Mouse (Mus musculus): Measurements from ENCODE around the gene Enkd1. TPM values are rescaled to one million over a fixed set of nuclear protein-coding genes. Genes with fewer than 3 reads are reported as not detected.

The Enkd1 gene
- polyA plus RNA-seq (2012; rRNA removed) (43.3 and 45.4 TPM in 2 replicates), polyA plus RNA-seq (2014; fragmentation: Nextera tagmentation; extraction: Ambion mirVana) (19.8 and 22.8 TPM in 2 replicates)

DNA sequence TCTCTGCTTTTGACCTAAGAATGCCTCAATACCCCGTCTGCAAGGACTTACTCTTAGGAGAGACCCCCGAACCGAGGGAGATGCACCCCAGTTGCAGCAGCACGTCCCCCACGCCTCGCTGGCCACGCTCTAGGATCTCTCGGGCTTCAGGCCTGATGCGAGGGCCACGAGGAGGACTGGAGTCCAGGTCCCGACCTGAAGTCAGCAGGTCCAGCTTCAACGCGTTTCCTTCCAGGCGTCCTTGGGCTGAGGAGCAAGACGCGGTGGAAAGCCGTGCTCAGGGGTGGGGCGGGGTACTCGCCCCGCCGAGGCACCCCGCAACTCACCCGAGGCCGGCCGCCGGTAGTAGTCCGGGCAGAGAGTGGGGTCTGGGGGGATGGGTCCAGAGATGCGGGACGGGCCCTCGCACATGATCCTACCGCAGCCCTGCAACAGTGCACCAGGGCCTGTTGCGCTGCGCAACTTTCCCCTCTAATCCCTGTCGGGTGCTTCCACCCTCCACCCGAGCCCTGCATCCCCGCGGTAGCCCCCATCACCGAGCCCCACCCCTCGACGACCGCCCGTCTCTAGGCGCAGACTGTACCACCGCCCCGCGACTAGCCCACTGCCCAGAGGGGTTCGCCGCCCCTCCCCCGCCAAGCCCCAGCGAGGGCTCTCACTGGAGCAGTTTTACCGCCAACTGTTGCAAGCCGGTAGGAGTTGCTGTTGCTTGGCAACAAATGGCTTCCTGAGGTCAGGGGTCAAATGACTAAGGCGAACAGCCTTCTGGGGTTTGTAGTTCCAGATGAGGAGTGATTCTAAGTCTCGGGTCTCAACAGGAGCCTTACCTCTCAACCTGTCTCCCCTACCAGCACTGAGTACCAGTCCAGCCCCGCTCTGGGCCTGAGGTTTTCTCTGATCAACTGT, at the start of gene Enkd1, which contains the start of gene 4933405L10Rik:
Enkd1 (minus strand) TSS at position 713 of the 906 bp plus-strand sequence.
4933405L10Rik (plus strand) TSS at position 158 of the 906 bp plus-strand sequence.
- ATAC-seq (ENCODE audit: low FRiP score, low read depth) (peak; percentile 92), DNase-seq (ENCODE audit: low spot score) (peak; percentile 95)
- Histone ChIP-seq H3K4me3 (replicated peaks; ENCODE audit: low read length) (peak within 1 kb of the TSS; percentile 76), H3K4me2 (replicated peaks; ENCODE audit: low read depth, low read length, severe bottlenecking) (peak within 1 kb of the TSS; percentile 61), H3K4me1 (ENCODE audit: control insufficient read depth, insufficient read depth, low read length) (peaks cover 9% of the 10 kb centered on the region; the same call in 1 of the 2 replicates), H3K27ac (replicated peaks; ENCODE audit: low read depth, low read length) (no peak within 1 kb of the TSS), H3K27me3 (ENCODE audit: control insufficient read depth, insufficient read depth, low read length) (no peaks in the 10 kb centered on the region), H3K36me3 (ENCODE audit: control insufficient read depth, insufficient read depth, low read length) (peaks cover 16% of the 10 kb centered on the region), H3K9ac (ENCODE audit: low read depth, low read length, severe bottlenecking) (peak within 1 kb of the TSS; percentile 69), H3K9me3 (ENCODE audit: control insufficient read depth, low read length) (no peaks in the 10 kb centered on the region)
- 1% methylated on average over 50 of the region's 55 CpGs for whole genome bisulfite sequencing
- 0 out of 2 replicates have a peak, but pooled peaks have one; percentile 12 for TF ChIP-seq POLR2A (IDR thresholded peaks at IDR 0.05; ENCODE audit: borderline replicate concordance, extremely low read depth, insufficient read depth, insufficient read length)

DNA sequence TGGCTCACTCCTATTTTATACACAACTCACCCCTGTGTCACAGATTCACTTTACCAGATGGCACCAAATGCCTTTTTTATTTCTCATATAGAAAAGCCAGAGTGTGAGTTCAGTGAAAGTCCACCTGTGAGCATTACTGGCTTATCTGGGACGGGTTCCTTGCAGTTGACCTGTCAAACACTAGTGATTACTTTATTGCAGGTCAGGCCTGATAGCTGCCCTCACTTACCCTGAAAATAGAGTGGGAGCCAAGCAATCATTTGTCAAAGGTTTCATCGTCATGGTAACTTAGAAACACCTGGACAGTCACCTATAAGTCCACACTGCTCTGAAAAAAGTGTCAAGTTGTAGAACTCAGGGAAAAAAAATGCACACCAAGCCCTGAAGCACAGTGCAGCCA, 46.7 kb upstream of the Enkd1 start:
- Histone ChIP-seq H3K4me2 (replicated peaks; ENCODE audit: low read depth, low read length, severe bottlenecking) (no peak overlapping the region), H3K36me3 (ENCODE audit: control insufficient read depth, insufficient read depth, low read length) (no peaks in the 10 kb centered on the region), H3K9ac (ENCODE audit: low read depth, low read length, severe bottlenecking) (no peak overlapping the region), H3K4me3 (replicated peaks; ENCODE audit: low read length) (no peak overlapping the region), H3K4me1 (ENCODE audit: control insufficient read depth, insufficient read depth, low read length) (peaks cover 16% of the 10 kb centered on the region), H3K27ac (replicated peaks; ENCODE audit: low read depth, low read length) (no peak overlapping the region), H3K27me3 (ENCODE audit: control insufficient read depth, insufficient read depth, low read length) (no peaks in the 10 kb centered on the region), H3K9me3 (ENCODE audit: control insufficient read depth, low read length) (no peaks in the 10 kb centered on the region)
- no peak for TF ChIP-seq POLR2A (IDR thresholded peaks at IDR 0.05; ENCODE audit: borderline replicate concordance, extremely low read depth, insufficient read depth, insufficient read length)
- ATAC-seq (ENCODE audit: low FRiP score, low read depth): no peak
- DNase-seq (ENCODE audit: low spot score): no peak
- WGBS: 61% methylated on average over 2 of the region's 2 CpGs

DNA sequence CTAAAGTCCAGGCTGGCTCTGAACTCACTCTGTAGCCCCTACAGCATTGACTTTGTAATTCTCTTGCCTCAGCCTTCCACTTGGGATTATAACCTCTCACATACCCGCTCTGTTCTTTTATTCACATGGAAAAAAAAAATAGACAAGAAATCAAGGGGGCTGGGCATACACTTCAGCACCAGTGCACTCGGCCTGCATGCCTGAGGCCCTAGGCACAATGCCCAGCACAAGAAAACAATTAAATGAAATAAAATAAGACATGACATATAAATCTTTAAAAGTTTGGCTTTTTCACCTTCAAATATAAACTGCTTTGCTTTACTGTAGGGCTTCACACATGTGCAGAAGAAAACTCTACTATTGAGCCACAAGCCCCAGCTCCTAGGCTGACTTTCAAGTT, 45.9 kb upstream of the Enkd1 start:
- Histone ChIP-seq H3K4me3 (replicated peaks; ENCODE audit: low read length) (no peak overlapping the region), H3K4me1 (ENCODE audit: control insufficient read depth, insufficient read depth, low read length) (peaks cover 16% of the 10 kb centered on the region), H3K9ac (ENCODE audit: low read depth, low read length, severe bottlenecking) (no peak overlapping the region), H3K4me2 (replicated peaks; ENCODE audit: low read depth, low read length, severe bottlenecking) (no peak overlapping the region), H3K27me3 (ENCODE audit: control insufficient read depth, insufficient read depth, low read length) (no peaks in the 10 kb centered on the region), H3K27ac (replicated peaks; ENCODE audit: low read depth, low read length) (no peak overlapping the region), H3K36me3 (ENCODE audit: control insufficient read depth, insufficient read depth, low read length) (no peaks in the 10 kb centered on the region), H3K9me3 (ENCODE audit: control insufficient read depth, low read length) (no peaks in the 10 kb centered on the region)
- WGBS: 44% methylated on average over 2 of the region's 2 CpGs
- ATAC-seq (ENCODE audit: low FRiP score, low read depth) (no peak), DNase-seq (ENCODE audit: low spot score) (no peak)
- no peak for TF ChIP-seq POLR2A (IDR thresholded peaks at IDR 0.05; ENCODE audit: borderline replicate concordance, extremely low read depth, insufficient read depth, insufficient read length)

DNA sequence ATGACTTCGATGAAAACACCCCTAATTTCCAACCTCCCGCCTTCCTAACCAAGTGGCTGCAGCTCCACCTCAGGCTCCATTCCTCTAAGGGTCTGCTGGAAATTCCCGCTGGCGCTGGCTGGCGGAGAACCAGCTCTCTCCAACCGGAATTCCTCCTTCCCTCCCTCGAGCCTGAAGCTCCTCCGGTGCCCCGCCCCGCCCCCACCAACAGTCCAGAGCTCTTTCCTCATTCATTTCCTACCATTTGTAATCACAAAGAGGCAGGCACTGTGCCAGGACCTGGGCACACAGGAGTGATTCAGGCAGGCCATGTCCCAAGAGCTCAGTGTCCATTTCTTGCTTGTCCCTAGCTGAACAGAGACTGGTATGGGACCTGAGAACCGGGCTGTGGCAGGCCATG, 42.6 kb upstream of the Enkd1 start:
- ATAC-seq (ENCODE audit: low FRiP score, low read depth) (no peak; the same call in 1 of the 2 replicates), DNase-seq (ENCODE audit: low spot score) (peak; percentile 53)
- Histone ChIP-seq H3K4me1 (ENCODE audit: control insufficient read depth, insufficient read depth, low read length) (peaks cover 12% of the 10 kb centered on the region), H3K9ac (ENCODE audit: low read depth, low read length, severe bottlenecking) (peak overlapping the region; percentile 25; the same call in 1 of the 2 replicates), H3K9me3 (ENCODE audit: control insufficient read depth, low read length) (no peaks in the 10 kb centered on the region), H3K27me3 (ENCODE audit: control insufficient read depth, insufficient read depth, low read length) (no peaks in the 10 kb centered on the region), H3K4me3 (replicated peaks; ENCODE audit: low read length) (no peak overlapping the region), H3K4me2 (replicated peaks; ENCODE audit: low read depth, low read length, severe bottlenecking) (peak overlapping the region; percentile 19), H3K27ac (replicated peaks; ENCODE audit: low read depth, low read length) (no peak overlapping the region), H3K36me3 (ENCODE audit: control insufficient read depth, insufficient read depth, low read length) (no peaks in the 10 kb centered on the region)
- 8% methylated on average over 11 of the region's 11 CpGs for WGBS
- no peak for TF ChIP-seq POLR2A (IDR thresholded peaks at IDR 0.05; ENCODE audit: borderline replicate concordance, extremely low read depth, insufficient read depth, insufficient read length)

DNA sequence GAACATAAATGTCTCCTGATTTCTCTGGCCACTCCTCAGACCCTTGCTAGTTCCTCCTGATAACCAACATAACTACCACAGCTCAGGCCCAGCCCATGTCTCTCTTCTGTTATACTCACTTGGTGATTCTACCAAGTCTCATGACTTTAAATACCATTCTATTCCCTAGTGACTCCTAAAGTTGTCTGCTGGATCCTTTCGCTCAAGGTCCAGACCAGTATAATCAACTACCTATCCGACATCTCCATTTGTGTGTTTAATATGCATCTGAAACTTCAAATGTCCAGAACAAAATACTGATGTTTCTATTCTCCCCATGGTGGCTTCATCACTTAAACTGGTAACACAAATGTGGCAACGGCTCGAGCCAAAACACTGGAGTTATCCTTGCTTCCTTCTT, 35.3 kb upstream of the Enkd1 start:
- H3K4me2 ChIP-seq (replicated peaks; ENCODE audit: low read depth, low read length, severe bottlenecking): no peak overlapping the region
- no peaks in the 10 kb centered on the region for H3K9me3 ChIP-seq (ENCODE audit: control insufficient read depth, low read length)
- DNase-seq (ENCODE audit: low spot score): peak; percentile 36
- ATAC-seq (ENCODE audit: low FRiP score, low read depth): no peak
- 80% methylated on average over 4 of the region's 4 CpGs for WGBS
- H3K36me3 ChIP-seq (ENCODE audit: control insufficient read depth, insufficient read depth, low read length): no peaks in the 10 kb centered on the region
- H3K4me3 ChIP-seq (replicated peaks; ENCODE audit: low read length): no peak overlapping the region
- H3K27ac ChIP-seq (replicated peaks; ENCODE audit: low read depth, low read length): no peak overlapping the region
- no peak overlapping the region for H3K9ac ChIP-seq (ENCODE audit: low read depth, low read length, severe bottlenecking)
- no peak for TF ChIP-seq POLR2A (IDR thresholded peaks at IDR 0.05; ENCODE audit: borderline replicate concordance, extremely low read depth, insufficient read depth, insufficient read length)
- peaks cover 6% of the 10 kb centered on the region; the same call in 1 of the 2 replicates for H3K4me1 ChIP-seq (ENCODE audit: control insufficient read depth, insufficient read depth, low read length)
- no peaks in the 10 kb centered on the region for H3K27me3 ChIP-seq (ENCODE audit: control insufficient read depth, insufficient read depth, low read length)

All from limb, embryonic 14.5 days (tissue).